Mouse (Mus musculus) MEL (cell line): ENCODE data around the gene Best1. TPM values are rescaled to one million over a fixed set of nuclear protein-coding genes. Genes with fewer than 3 reads are reported as not detected.

Experiments used
- DNase-seq: peaks from one replicate; pipeline ENCODE4 v3.0.0; 2011; ENCODE audit warnings: low read depth, low spot score
- H3K27ac ChIP-seq: 2 replicates; pipeline ENCODE4 v1.5.1; 2012; ENCODE audit warnings: low read depth, mild to moderate bottlenecking, control low read depth, low read length, moderate library complexity; ENCODE audit not compliant: control insufficient read depth
- H3K27me3 ChIP-seq, 2 experiments: fragments of 150-350 bp in 1 of 2; sonication (generic) in 1 of 2; 2 replicates each; pipeline ENCODE4 v1.6.1; 2012; ENCODE audit warnings: low read length in 2 of 2, mild to moderate bottlenecking in 2 of 2, improper control_type of control experiment in 1 of 2, moderate library complexity in 1 of 2; ENCODE audit not compliant: insufficient read depth in 2 of 2, control insufficient read depth in 1 of 2
- H3K36me3 ChIP-seq, 2 experiments: 2 replicates each; pipeline ENCODE4 v1.6.1; 2012 to 2014; ENCODE audit warnings: low read length in 2 of 2, improper control_type of control experiment in 1 of 2, inconsistent platforms in 1 of 2, mild to moderate bottlenecking in 1 of 2; ENCODE audit not compliant: insufficient read depth in 2 of 2, control insufficient read depth in 1 of 2
- H3K4me1 ChIP-seq, 2 experiments: fragments of 150-350 bp in 1 of 2; sonication (generic) in 1 of 2; 2 replicates each; pipeline ENCODE4 v1.6.1; 2012; ENCODE audit warnings: low read length in 2 of 2, improper control_type of control experiment in 1 of 2, mild to moderate bottlenecking in 1 of 2; ENCODE audit not compliant: insufficient read depth in 2 of 2, control insufficient read depth in 1 of 2
- H3K4me3 ChIP-seq, 2 experiments: fragments of 150-350 bp in 1 of 2; sonication (generic) in 1 of 2; 2 replicates each; pipeline ENCODE4 v1.5.1; 2012; ENCODE audit warnings: low read depth in 2 of 2, low read length in 2 of 2, mild to moderate bottlenecking in 2 of 2, moderate library complexity in 2 of 2, control low read depth in 1 of 2, improper control_type of control experiment in 1 of 2; ENCODE audit not compliant: control insufficient read depth in 1 of 2, insufficient read depth in 1 of 2
- H3K79me2 ChIP-seq: 2 replicates; pipeline ENCODE4 v1.6.1; 2012; ENCODE audit warnings: mild to moderate bottlenecking, low read length, moderate library complexity; ENCODE audit not compliant: control insufficient read depth, poor library complexity, insufficient read depth
- H3K9ac ChIP-seq: 2 replicates; pipeline ENCODE4 v1.6.1; 2012; ENCODE audit warnings: low read depth, mild to moderate bottlenecking, control low read depth, low read length, moderate library complexity; ENCODE audit not compliant: control insufficient read depth, poor library complexity, severe bottlenecking
- H3K9me3 ChIP-seq: fragments of 150-350 bp; sonication (generic); replicated peaks from 2 replicates; pipeline ENCODE4 v1.6.1; 2012; ENCODE audit warnings: mild to moderate bottlenecking, low read length, improper control_type of control experiment, moderate library complexity; ENCODE audit not compliant: insufficient read depth
- BHLHE40 ChIP-seq: IDR thresholded peaks from 2 replicates; pipeline ENCODE4 v1.6.1; 2012; ENCODE audit warnings: low read depth, mild to moderate bottlenecking, inconsistent platforms, low read length, improper control_type of control experiment, borderline replicate concordance
- ELF1 ChIP-seq: IDR thresholded peaks from 2 replicates; pipeline ENCODE4 v1.6.1; 2014; ENCODE audit warnings: low read depth, mild to moderate bottlenecking, inconsistent platforms, low read length, improper control_type of control experiment, moderate library complexity
- GABPA ChIP-seq: IDR thresholded peaks from 2 replicates; pipeline ENCODE4 v1.6.1; 2012; ENCODE audit warnings: low read depth, mild to moderate bottlenecking, inconsistent platforms, low read length, improper control_type of control experiment, moderate library complexity
- GATA1 ChIP-seq: IDR thresholded peaks from 2 replicates; pipeline ENCODE4 v1.6.1; 2011; ENCODE audit warnings: low read depth, low read length, improper control_type of control experiment
- JUND ChIP-seq: IDR thresholded peaks from 2 replicates; pipeline ENCODE4 v1.6.1; 2011; ENCODE audit warnings: low read depth, mild to moderate bottlenecking, improper control_type of control experiment, low read length
- KAT2A ChIP-seq: conservative IDR thresholded peaks from 2 replicates; pipeline ENCODE4 v1.6.1; 2012; ENCODE audit warnings: low read depth, low read length, improper control_type of control experiment, inconsistent platforms
- MAFK ChIP-seq: IDR thresholded peaks from 2 replicates; pipeline ENCODE4 v1.6.1; 2011; ENCODE audit warnings: low read depth, mild to moderate bottlenecking, low read length, improper control_type of control experiment, borderline replicate concordance
- MAX ChIP-seq: IDR thresholded peaks from 2 replicates; pipeline ENCODE4 v1.6.1; 2011; ENCODE audit warnings: low read length, improper control_type of control experiment
- MAZ ChIP-seq: IDR thresholded peaks from 2 replicates; pipeline ENCODE4 v1.6.1; 2012; ENCODE audit warnings: low read depth, mild to moderate bottlenecking, inconsistent platforms, low read length, improper control_type of control experiment
- MEF2A ChIP-seq: IDR thresholded peaks from 2 replicates; pipeline ENCODE4 v1.6.1; 2014; ENCODE audit warnings: low read depth, mild to moderate bottlenecking, inconsistent platforms, low read length, improper control_type of control experiment; ENCODE audit not compliant: poor library complexity, insufficient replicate concordance, severe bottlenecking; ENCODE audit errors: extremely low read depth
- MXI1 ChIP-seq: IDR thresholded peaks from 2 replicates; pipeline ENCODE4 v1.6.1; 2011; ENCODE audit warnings: mild to moderate bottlenecking, low read depth, low read length, improper control_type of control experiment
- MYB ChIP-seq: IDR thresholded peaks from 2 replicates; pipeline ENCODE4 v1.6.1; 2011; ENCODE audit warnings: mild to moderate bottlenecking, low read depth, low read length, improper control_type of control experiment
- MYC ChIP-seq: IDR thresholded peaks from 2 replicates; pipeline ENCODE4 v1.6.1; 2011; ENCODE audit warnings: low read depth, mild to moderate bottlenecking, low read length, improper control_type of control experiment, moderate library complexity
- NRF1 ChIP-seq: IDR thresholded peaks from 2 replicates; pipeline ENCODE4 v1.6.1; 2014; ENCODE audit warnings: low read depth, mild to moderate bottlenecking, inconsistent platforms, low read length, improper control_type of control experiment, moderate library complexity; ENCODE audit not compliant: poor library complexity, insufficient read depth, severe bottlenecking
- POLR2A ChIP-seq, 2 experiments: IDR thresholded peaks; 2 replicates each; pipeline ENCODE4 v1.6.1; 2011 to 2012; ENCODE audit warnings: low read length in 2 of 2, mild to moderate bottlenecking in 2 of 2, control low read depth in 1 of 2, improper control_type of control experiment in 1 of 2, low read depth in 1 of 2, moderate library complexity in 1 of 2; ENCODE audit not compliant: control insufficient read depth in 1 of 2, insufficient read depth in 1 of 2, poor library complexity in 1 of 2
- POLR2AphosphoS5 ChIP-seq: IDR thresholded peaks from 2 replicates; pipeline ENCODE4 v1.6.1; 2012; ENCODE audit warnings: low read depth, borderline replicate concordance, mild to moderate bottlenecking, inconsistent platforms, low read length, moderate library complexity, mixed read lengths
- RAD21 ChIP-seq: IDR thresholded peaks from 2 replicates; pipeline ENCODE4 v1.6.1; 2011; ENCODE audit warnings: mild to moderate bottlenecking, low read depth, low read length, improper control_type of control experiment
- SMC3 ChIP-seq: IDR thresholded peaks from 2 replicates; pipeline ENCODE4 v1.6.1; 2011; ENCODE audit warnings: low read depth, low read length, improper control_type of control experiment
- TCF12 ChIP-seq: IDR thresholded peaks from 2 replicates; pipeline ENCODE4 v1.6.1; 2014; ENCODE audit warnings: low read depth, mild to moderate bottlenecking, inconsistent platforms, low read length, improper control_type of control experiment, moderate library complexity
- UBTF ChIP-seq: IDR thresholded peaks from 2 replicates; pipeline ENCODE4 v1.6.1; 2012; ENCODE audit warnings: low read depth, mild to moderate bottlenecking, inconsistent platforms, low read length, improper control_type of control experiment, moderate library complexity, borderline replicate concordance; ENCODE audit not compliant: insufficient read depth
- USF2 ChIP-seq, 2 experiments: IDR thresholded peaks; 2 replicates each; pipeline ENCODE4 v1.6.1; 2011 to 2012; ENCODE audit warnings: improper control_type of control experiment in 2 of 2, low read length in 2 of 2, borderline replicate concordance in 1 of 2, inconsistent platforms in 1 of 2, low read depth in 1 of 2, mild to moderate bottlenecking in 1 of 2; ENCODE audit not compliant: insufficient read depth in 1 of 2
- ZKSCAN1 ChIP-seq: IDR thresholded peaks from 2 replicates; pipeline ENCODE4 v1.6.1; 2012; ENCODE audit warnings: low read depth, mild to moderate bottlenecking, inconsistent platforms, low read length, improper control_type of control experiment, moderate library complexity
- ZNF384 ChIP-seq: IDR thresholded peaks from 2 replicates; pipeline ENCODE4 v1.6.1; 2012; ENCODE audit warnings: low read depth, mild to moderate bottlenecking, inconsistent platforms, low read length, improper control_type of control experiment
- polyA plus RNA-seq, 2 experiments: library from polyadenylated mRNA; stranded (reverse) in 1 of 2; unstranded in 1 of 2; fragments of >175 nt in 1 of 2; fragments of >200 nt in 1 of 2; gene quantifications; 2 replicates each; pipeline versions ENCODE4 v1.2.1 to v1.2.4; 2012; ENCODE audit warnings: low replicate concordance in 2 of 2, low read depth in 1 of 2; ENCODE audit not compliant: insufficient read length in 2 of 2, insufficient read depth in 1 of 2, missing spikeins in 1 of 2
- total RNA-seq: library from RNA; depleted of rRNA; stranded (reverse); fragments of 300-350 nt; gene quantifications from 2 replicates; pipeline ENCODE4 v1.2.3, GENCODE M21; 2012

Gene Best1
- total and polyA plus RNA-seq, 3 experiments, result 0.08 TPM; not detected in 2

DNA sequence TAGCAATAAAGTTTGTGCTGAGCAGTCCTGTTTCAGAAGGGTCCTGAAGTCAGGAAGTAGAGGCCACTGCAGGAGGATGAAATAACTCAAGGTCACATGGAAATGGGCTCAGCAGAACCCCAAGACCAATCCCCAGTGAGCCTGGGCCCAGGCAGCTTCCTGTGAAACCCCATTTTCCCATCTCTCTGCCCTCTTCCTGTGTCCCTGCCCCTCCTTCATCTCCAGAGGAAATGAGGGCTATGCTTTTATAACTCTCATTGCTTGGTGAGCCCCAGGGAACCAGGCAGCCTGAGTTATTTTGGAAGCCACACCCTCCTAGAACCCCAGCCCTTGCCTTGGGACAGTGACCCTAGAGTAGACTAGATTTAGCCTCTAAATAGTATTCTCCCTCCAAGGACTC, 48.1 kb upstream of the Best1 start:
- H3K79me2 ChIP-seq, result no peaks in the 10 kb centered on the region
- H3K27ac ChIP-seq, result no peak overlapping the region
- H3K4me3 ChIP-seq, result no peak overlapping the region
- TF ChIP-seq ELF1 (no peak), MAFK (no peak), BHLHE40 (no peak), MEF2A (no peak), JUND (no peak), KAT2A (no peak), MAX (no peak), UBTF (no peak), SMC3 (no peak), MXI1 (no peak), GABPA (no peak), MYC (no peak), ZKSCAN1 (no peak), USF2 (IDR thresholded peaks at IDR 0.05; ENCODE audit: borderline replicate concordance in 1 of 2, insufficient read depth in 1 of 2, low read depth in 1 of 2, low read length in 2 of 2) (no peak), RAD21 (no peak), GATA1 (no peak), NRF1 (no peak), POLR2AphosphoS5 (no peak), ZNF384 (no peak), MAZ (no peak)
- H3K36me3 ChIP-seq, result peaks cover 0 to 13% of the 10 kb centered on the region in 2 experiments; a peak in 2 of 4 replicates
- DNase-seq, result no peak
- H3K9me3 ChIP-seq, result no peaks in the 10 kb centered on the region
- no peak overlapping the region for H3K9ac ChIP-seq
- H3K4me1 ChIP-seq, result peaks cover 11 to 16% of the 10 kb centered on the region in 2 experiments
- no peaks in the 10 kb centered on the region for H3K27me3 ChIP-seq

DNA sequence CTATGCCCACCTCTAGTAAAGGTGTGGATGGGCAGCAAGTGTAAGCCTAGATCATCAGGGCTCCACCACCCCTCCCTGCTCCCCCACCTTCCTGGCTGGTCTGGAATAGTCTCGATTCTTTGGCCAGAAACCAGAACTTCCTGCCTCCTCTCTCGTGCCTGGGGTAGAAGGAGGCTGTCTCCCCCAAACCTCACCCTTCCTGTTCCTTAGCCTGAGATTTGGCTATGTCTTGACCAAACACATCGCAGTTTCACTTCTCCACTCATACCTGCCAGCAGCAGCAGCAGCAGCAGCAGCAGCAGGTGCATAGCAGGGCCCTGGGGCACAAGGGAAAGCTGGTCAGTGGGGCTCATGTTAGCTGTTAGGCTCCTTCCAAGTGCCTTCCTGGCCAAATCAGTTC, 45.5 kb upstream of the Best1 start:
- Histone ChIP-seq H3K9ac (no peak overlapping the region), H3K27me3 (no peaks in the 10 kb centered on the region), H3K4me3 (no peak overlapping the region), H3K9me3 (no peaks in the 10 kb centered on the region), H3K4me1 (peaks cover 16 to 26% of the 10 kb centered on the region in 2 experiments), H3K27ac (no peak overlapping the region)
- DNase-seq, result no peak
- TF ChIP-seq MYB (no peak), RAD21 (no peak), ZNF384 (no peak), POLR2A (IDR thresholded peaks at IDR 0.05; ENCODE audit: control insufficient read depth in 1 of 2, insufficient read depth in 1 of 2, low read depth in 1 of 2, low read length in 2 of 2, poor library complexity in 1 of 2) (no peak), MAFK (no peak), TCF12 (no peak)
- TF ChIP-seq, all 39 proteins: peak for 0
- peaks cover 0 to 17% of the 10 kb centered on the region in 2 experiments; a peak in 2 of 4 replicates for H3K36me3 ChIP-seq
- no peaks in the 10 kb centered on the region for H3K79me2 ChIP-seq
